Mouse (Mus musculus): ENCODE measurements at regions not wholly inside any gene's neighbourhood (a gene's known extent, or its start where the extent isn't known, plus 50 kb on each side); places are given as distances from the start of the nearest gene placed in this dataset.

DNA sequence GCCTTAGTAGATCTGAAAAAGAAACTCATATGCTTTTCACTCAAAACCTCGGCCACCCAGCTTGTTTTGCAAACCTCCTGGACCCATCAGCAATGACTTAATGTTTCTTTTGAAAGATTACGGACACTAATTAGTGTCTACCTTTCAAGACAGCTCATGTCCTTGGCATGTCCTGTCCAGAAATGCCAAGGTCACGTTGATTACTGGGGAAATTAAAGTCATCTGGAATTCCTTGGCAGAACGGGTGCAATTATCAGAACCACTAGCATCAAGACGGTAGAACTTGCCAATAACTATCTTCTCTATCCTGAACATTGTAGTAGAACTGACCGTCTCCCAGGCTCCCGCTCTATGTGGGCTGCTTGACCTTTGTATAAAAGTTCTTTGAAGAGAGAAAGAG is 166.8 kb upstream of the Cxadr start:
- no peak for TF ChIP-seq CTCF (IDR thresholded peaks at IDR 0.05)
- no peak for TF ChIP-seq POLR2A (IDR thresholded peaks at IDR 0.05; ENCODE audit: insufficient read depth, low read depth, low read length)
- TF ChIP-seq EP300 (IDR thresholded peaks at IDR 0.05; ENCODE audit: insufficient read depth, low read depth, low read length) = no peak

Data from heart, adult 2 months (tissue).